Mouse (Mus musculus) thymus, adult 2 months (tissue): ENCODE measurements around the gene Gm8122.
"Not testable (repeated sequence)": the region's sequence is repeated elsewhere in the genome, so short reads cannot be mapped to it uniquely, and the experiment has no call there.

Experiments
- CTCF ChIP-seq: fragments of 200-500 bp; IDR thresholded peaks from 2 replicates; pipeline ENCODE4 v1.5.1; 2012; ENCODE audit warnings: mild to moderate bottlenecking, control low read depth, low read length, moderate library complexity, borderline replicate concordance; ENCODE audit not compliant: control insufficient read depth, poor library complexity, insufficient read depth; ENCODE audit errors: extremely low read depth
- POLR2A ChIP-seq: fragments of 200-500 bp; IDR thresholded peaks from 2 replicates; pipeline ENCODE4 v1.6.1; 2012; ENCODE audit warnings: mild to moderate bottlenecking, low read length, control low read depth, moderate library complexity; ENCODE audit not compliant: control insufficient read depth, poor library complexity, insufficient read depth; ENCODE audit errors: extremely low read depth

DNA sequence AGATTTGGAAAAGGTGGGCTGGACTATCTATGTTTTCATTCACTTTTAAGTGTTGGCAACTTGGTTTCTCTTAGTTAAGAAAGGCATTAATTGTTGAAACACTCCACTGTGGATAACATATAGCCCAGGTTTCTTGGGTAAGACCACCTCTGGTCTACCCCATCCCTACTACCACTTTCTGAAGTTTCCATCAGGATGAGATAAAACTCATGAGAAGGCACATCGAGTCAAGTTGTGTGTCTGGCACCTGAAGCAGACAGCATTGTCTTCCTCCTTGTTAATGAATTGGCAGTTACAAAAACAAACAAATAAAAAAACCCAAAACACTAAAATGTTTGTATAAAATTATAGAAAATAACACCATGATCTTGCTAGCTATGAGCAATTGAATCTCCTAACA is 40.6 kb upstream of the Gm8122 start:
- TF ChIP-seq CTCF, POLR2A: not testable (repeated sequence)
